Mouse (Mus musculus) bone marrow macrophage, adult 2 months (primary cell): ENCODE data around the gene Xrra1.

Experiments used
- CTCF ChIP-seq: IDR thresholded peaks from 2 replicates; pipeline ENCODE4 v1.5.1; 2012; ENCODE audit warnings: low read depth, mild to moderate bottlenecking, low read length, moderate library complexity
- POLR2A ChIP-seq: IDR thresholded peaks from 2 replicates; pipeline ENCODE4 v1.6.1; 2012; ENCODE audit warnings: mild to moderate bottlenecking, low read depth, low read length, borderline replicate concordance

DNA sequence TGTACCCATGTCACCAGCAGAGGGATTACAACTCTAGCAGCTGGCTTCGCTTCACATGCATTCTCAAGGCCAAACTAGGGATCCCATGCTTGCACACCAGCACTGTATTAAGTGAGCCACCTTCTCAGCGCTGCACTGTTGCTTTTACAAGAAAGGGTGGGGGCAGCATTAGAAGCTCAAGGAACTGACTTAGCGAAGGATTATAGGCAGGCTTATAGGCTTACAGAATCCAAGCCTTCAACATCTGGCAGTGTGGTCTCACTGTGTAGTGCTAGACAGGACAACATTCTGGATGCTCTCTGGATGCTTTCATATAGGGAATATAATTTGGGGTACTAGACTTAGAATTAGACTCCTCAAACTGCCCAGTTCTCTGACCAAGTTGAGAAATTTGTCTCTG, 20.7 kb upstream of the Xrra1 start:
- TF ChIP-seq POLR2A (no peak), CTCF (no peak)
